Mouse (Mus musculus): Measurements from ENCODE around the gene Slc25a39.

DNA sequence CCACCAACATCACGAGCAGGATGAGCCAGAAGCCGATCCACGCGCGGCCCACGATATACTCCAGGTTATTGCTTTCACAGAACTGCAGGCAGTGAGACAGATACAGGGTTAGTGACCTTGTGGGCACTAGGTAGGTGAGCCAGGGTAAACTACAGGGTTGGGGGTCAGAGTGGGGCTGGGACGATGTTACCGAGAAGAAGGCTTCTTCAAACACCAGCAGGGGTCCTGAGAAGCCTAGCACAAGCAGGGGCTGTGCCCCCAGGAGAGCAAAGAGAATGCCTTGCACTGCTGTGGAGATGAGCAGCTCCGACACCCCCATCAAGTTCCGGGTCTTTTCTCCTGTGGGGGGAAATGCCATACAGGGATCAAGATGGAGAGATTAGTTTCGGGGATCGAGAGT lies 51.6 kb downstream of the Slc25a39 start:
- TF ChIP-seq POLR2A (IDR thresholded peaks at IDR 0.05; ENCODE audit: borderline replicate concordance, extremely low read depth, low read depth, low read length): no peak
- no peak for TF ChIP-seq CTCF (IDR thresholded peaks at IDR 0.05; ENCODE audit: insufficient read depth, low read length)
